Mouse (Mus musculus) brown adipose tissue, adult 24 weeks (tissue): ENCODE data around the gene Krt88. TPM values are rescaled to one million over a fixed set of nuclear protein-coding genes. Genes with fewer than 3 reads are reported as not detected.

ENCODE experiments used
- H3K27ac ChIP-seq: fragments of 200-500 bp; replicated peaks from 2 replicates; pipeline ENCODE4 v1.5.1; 2012; ENCODE audit warnings: low read depth, mild to moderate bottlenecking, low read length
- H3K4me1 ChIP-seq: fragments of 200-500 bp; 2 replicates; pipeline ENCODE4 v1.6.1; 2012; ENCODE audit warnings: low read length, mixed read lengths; ENCODE audit not compliant: control insufficient read depth, insufficient read depth, insufficient read length
- H3K4me3 ChIP-seq: fragments of 200-500 bp; 2 replicates; pipeline ENCODE4 v1.5.1; 2012; ENCODE audit warnings: low read depth, mild to moderate bottlenecking, low read length, moderate library complexity; ENCODE audit not compliant: insufficient read depth
- polyA plus RNA-seq: library from polyadenylated mRNA; stranded (reverse); fragments of >200 nt; gene quantifications from 2 replicates; pipeline ENCODE4 v1.2.4, GENCODE M21; 2012; ENCODE audit not compliant: missing spikeins, insufficient read depth, insufficient read length

Gene Krt88
- polyA plus RNA-seq, 1 experiment: not detected

DNA sequence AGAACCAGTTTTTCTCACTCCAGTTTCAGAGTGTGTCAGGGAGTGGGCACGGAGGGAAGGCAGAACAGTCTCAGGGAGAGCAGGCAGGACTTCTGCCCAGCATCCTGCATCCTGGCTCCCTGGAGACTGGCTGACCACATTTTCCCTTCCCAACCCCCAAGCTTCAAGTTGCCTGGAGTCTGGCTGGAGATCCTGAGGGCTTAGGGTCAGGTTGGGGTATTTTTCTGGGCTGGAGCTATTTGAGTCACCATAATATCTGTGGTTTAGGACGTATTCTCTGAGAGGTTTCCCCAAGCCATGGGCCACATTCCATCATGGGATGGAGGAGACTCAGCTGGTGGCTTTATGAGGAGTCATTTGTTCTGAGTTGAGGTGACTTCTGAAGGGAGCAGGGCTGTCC, 7.7 kb downstream of the Krt88 start:
- Histone ChIP-seq H3K4me1 (no peaks in the 10 kb centered on the region), H3K27ac (no peak overlapping the region), H3K4me3 (no peak overlapping the region)

- no peak overlapping the region for H3K4me3 ChIP-seq
- H3K27ac ChIP-seq: no peak overlapping the region
- H3K4me1 ChIP-seq: no peaks in the 10 kb centered on the region
Observed at GRCm38 (mm10) chr15:101455891-101456290, 8.3 kb downstream of the Krt88 start.

- no peaks in the 10 kb centered on the region for H3K4me1 ChIP-seq
- no peak overlapping the region for H3K4me3 ChIP-seq
- H3K27ac ChIP-seq: no peak overlapping the region
Observed at GRCm38 (mm10) chr15:101458361-101458930, 10.9 kb downstream of the Krt88 start.

DNA sequence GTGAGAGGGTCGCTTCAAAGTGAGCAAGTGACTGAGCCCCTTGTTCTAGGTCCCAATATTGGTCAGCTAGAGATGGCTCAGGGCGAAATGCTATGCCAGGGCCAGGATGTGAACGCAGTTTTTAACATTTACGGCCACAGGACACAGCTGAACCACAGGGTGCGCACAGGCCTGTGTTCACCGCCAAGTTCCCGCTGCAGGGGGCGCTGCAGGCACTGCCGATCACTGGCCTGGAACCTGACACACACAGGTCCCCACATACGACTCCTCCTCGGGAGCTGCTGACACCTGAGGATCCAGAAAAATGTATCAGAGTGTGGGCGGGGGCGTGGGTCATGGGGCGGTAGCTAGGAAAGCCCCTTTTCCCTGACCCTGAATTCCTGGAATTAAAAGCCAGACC, 11.7 kb downstream of the Krt88 start:
- Histone ChIP-seq H3K4me3 (no peak overlapping the region), H3K4me1 (no peaks in the 10 kb centered on the region), H3K27ac (no peak overlapping the region)

DNA sequence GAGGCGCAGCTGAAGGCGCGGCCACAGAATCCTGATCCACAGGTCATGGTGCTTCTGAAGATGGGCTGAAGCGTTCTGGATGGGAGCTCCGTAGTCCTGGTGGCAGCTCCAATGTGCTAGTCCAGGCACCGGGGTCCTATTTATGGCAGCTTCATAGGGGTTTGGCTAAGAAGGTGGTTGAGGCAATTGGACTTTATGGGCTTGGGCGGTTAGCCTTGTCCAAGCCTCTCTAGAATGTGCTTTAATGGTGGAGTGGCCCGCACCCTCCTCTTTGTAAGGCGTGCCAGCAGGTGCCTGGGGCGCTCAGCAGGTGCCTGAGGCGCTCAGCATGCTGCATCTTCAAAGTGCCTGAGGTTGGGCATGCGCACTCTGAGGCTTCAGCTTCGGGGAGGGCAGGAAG, 16.1 kb downstream of the Krt88 start, which contains the start of gene Krt81:
TSS of gene Krt81 (minus strand) at position 101 of the 400 bp plus-strand sequence.
- Histone ChIP-seq H3K27ac (no peak within 1 kb of the TSS), H3K4me3 (no peak within 1 kb of the TSS), H3K4me1 (no peaks in the 10 kb centered on the region)

- Histone ChIP-seq H3K27ac (no peak overlapping the region), H3K4me1 (no peaks in the 10 kb centered on the region), H3K4me3 (no peak overlapping the region)
Observed at GRCm38 (mm10) chr15:101469093-101469492, 21.5 kb downstream of the Krt88 start.

GRCm38 (mm10) chr15:101472952-101473528, 25.5 kb downstream of the Krt88 start, which contains the start of gene Krt86:
Krt86 (plus strand) TSS chr15:101473478.
- no peaks in the 10 kb centered on the region for H3K4me1 ChIP-seq

DNA sequence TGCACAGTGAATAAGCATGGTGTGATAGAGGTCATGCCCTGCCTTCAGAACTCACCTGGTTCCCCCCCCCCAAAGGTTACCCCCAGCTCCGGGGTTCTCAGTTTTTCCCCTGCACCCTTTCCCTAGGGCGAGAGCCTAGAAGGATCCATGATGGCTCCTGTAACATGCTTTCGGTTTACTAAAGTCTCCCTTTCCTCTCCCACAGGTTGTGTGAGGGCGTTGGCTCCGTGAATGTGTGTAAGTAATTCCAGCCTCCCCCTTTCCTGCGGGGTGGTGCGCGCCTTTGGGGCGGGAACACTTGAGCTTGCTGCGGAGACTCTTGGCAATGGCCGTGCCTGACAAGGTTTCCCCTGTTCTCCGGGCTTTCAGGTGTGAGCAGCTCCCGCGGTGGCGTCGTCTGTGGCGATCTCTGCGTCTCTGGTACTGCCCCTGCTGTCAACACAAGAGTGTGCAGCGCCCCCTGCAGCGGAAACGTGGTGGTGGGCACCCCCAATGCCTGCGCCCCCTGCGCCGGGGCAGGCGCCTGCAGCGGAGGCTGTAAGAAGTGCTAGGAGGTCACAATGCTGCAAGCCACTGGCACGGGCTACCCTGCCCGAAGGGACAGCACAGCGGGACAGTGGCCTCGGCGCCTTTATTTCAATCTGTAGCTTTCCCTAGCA, 31.6 kb downstream of the Krt88 start:
- Histone ChIP-seq H3K27ac (no peak overlapping the region), H3K4me1 (no peaks in the 10 kb centered on the region), H3K4me3 (no peak overlapping the region)

More at GRCm38 (mm10) chr15:101472952-101473528, 25.5 kb downstream of the Krt88 start, which contains the start of gene Krt86:
- no peak within 1 kb of the TSS for H3K27ac ChIP-seq
- H3K4me3 ChIP-seq: no peak within 1 kb of the TSS

DNA sequence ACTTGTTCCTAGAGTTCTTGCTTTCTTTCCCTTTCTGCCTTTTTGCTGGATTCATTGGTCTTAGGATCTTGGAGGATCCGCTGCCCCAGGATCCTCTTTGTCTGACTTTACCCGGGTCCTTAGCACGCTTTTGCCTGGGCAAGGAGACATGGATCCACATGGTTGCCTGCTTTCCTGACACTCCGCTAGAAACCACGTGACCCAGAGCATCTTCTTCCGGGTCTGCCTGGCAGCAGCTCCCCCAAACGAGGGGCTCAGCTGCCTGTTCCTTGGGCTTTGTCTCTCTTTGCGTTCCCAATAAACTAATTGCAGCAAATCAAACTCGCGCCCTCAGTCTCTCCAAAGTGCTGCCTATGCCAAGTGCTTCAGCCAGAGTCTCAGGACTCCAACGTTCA, 32.1 kb downstream of the Krt88 start:
- no peaks in the 10 kb centered on the region for H3K4me1 ChIP-seq
- H3K4me3 ChIP-seq: no peak overlapping the region
- no peak overlapping the region for H3K27ac ChIP-seq

DNA sequence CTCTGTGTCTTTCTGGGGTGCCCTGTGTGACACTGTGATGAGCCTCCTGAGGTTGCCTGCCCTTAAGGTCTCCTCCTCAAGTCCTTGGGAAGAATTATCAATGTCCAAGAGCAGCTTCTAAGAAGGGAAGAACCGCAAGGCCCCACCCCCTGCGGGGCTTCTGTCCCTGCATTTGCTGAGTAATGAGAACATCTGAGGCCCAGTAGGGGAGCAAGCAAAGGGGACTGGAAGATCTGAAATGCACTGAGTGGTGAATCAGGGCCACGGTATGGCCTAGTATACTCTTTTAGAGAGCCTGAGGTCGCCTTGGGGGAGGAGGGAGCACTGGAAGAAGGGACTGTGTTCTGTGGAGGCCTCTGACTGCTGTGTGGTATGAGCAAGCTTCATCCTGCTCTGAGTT, 34.5 kb downstream of the Krt88 start:
- no peak overlapping the region for H3K4me3 ChIP-seq
- H3K4me1 ChIP-seq: no peaks in the 10 kb centered on the region
- no peak overlapping the region for H3K27ac ChIP-seq

- no peak overlapping the region for H3K27ac ChIP-seq
- no peak overlapping the region for H3K4me3 ChIP-seq
- no peaks in the 10 kb centered on the region for H3K4me1 ChIP-seq
Observed at GRCm38 (mm10) chr15:101483646-101484045, 36.1 kb downstream of the Krt88 start.

- H3K4me1 ChIP-seq: no peaks in the 10 kb centered on the region
- no peak overlapping the region for H3K27ac ChIP-seq
- H3K4me3 ChIP-seq: no peak overlapping the region
Observed at GRCm38 (mm10) chr15:101484939-101485338, 37.4 kb downstream of the Krt88 start.

- Histone ChIP-seq H3K4me3 (no peak overlapping the region), H3K27ac (no peak overlapping the region), H3K4me1 (no peaks in the 10 kb centered on the region)
Observed at GRCm38 (mm10) chr15:101485911-101486635, 38.5 kb downstream of the Krt88 start.

- H3K4me1 ChIP-seq: no peaks in the 10 kb centered on the region
- no peak within 1 kb of the TSS for H3K4me3 ChIP-seq
- no peak within 1 kb of the TSS for H3K27ac ChIP-seq
Observed at GRCm38 (mm10) chr15:101491431-101491830, 43.9 kb downstream of the Krt88 start, which contains the start of gene Krt83. Krt83 (minus strand) TSS chr15:101491512.

GRCm38 (mm10) chr15:101492718-101493117, 45.2 kb downstream of the Krt88 start:
- no peak overlapping the region for H3K27ac ChIP-seq

More at GRCm38 (mm10) chr15:101492718-101493117, 45.2 kb downstream of the Krt88 start:
- Histone ChIP-seq H3K4me3 (no peak overlapping the region), H3K4me1 (no peaks in the 10 kb centered on the region)
